Mouse (Mus musculus) forebrain, embryonic 16.5 days (tissue): ENCODE results near the gene Zfhx3. TPM values are rescaled to one million over a fixed set of nuclear protein-coding genes. Genes with fewer than 3 reads are reported as not detected.

Experiments
- ATAC-seq: fragments of 200-750 bp; cut with Nextera tagmentation; 2 replicates; pipeline ENCODE4 v1.8.0; 2017; ENCODE audit warnings: mild to moderate bottlenecking, moderate library complexity
- H3K27ac ChIP-seq: fragments of 300-500 bp; sonication (generic); 2 replicates; pipeline ENCODE4 v1.5.1; 2014; ENCODE audit warnings: low read length, control low read depth
- H3K27me3 ChIP-seq: fragments of 300-500 bp; sonication (generic); replicated peaks from 2 replicates; pipeline ENCODE4 v1.6.1; 2014; ENCODE audit warnings: low read length; ENCODE audit not compliant: control insufficient read depth, insufficient read depth
- H3K36me3 ChIP-seq: fragments of 300-500 bp; sonication (generic); 2 replicates; pipeline ENCODE4 v1.6.1; 2014; ENCODE audit not compliant: control insufficient read depth, insufficient read depth
- H3K4me1 ChIP-seq: fragments of 300-500 bp; sonication (generic); replicated peaks from 2 replicates; pipeline ENCODE4 v1.6.1; 2014; ENCODE audit warnings: low read length; ENCODE audit not compliant: control insufficient read depth, insufficient read depth
- H3K4me2 ChIP-seq: fragments of 300-500 bp; sonication (generic); 2 replicates; pipeline ENCODE4 v1.6.1; 2014; ENCODE audit warnings: mild to moderate bottlenecking, low read length, control low read depth
- H3K4me3 ChIP-seq: fragments of 300-500 bp; sonication (generic); replicated peaks from 2 replicates; pipeline ENCODE4 v1.5.1; 2014; ENCODE audit warnings: mild to moderate bottlenecking, low read length, control low read depth
- H3K9ac ChIP-seq: fragments of 300-500 bp; sonication (generic); replicated peaks from 2 replicates; pipeline ENCODE4 v1.6.1; 2014; ENCODE audit warnings: low read depth, low read length, control low read depth
- H3K9me3 ChIP-seq: fragments of 300-500 bp; sonication (generic); 2 replicates; pipeline ENCODE4 v1.6.1; 2016; ENCODE audit warnings: low read length; ENCODE audit not compliant: control insufficient read depth
- WGBS: fragments of 180-500 bp; shearing (Covaris S2); extraction: QIAGEN DNeasy Blood & Tissue Kit; methylation state at CpG from one replicate; pipeline ENCODE4 v1.1.7; 2014; 5-methylcytosine and 5-hydroxymethylcytosine counted together
- polyA plus RNA-seq: library from polyadenylated mRNA; unstranded; fragments of >200 nt; fragmentation: Nextera tagmentation; extraction: Ambion mirVana; gene quantifications from 2 replicates; pipeline ENCODE4 v1.2.1, GENCODE M21; 2015

Gene Zfhx3
- polyA plus RNA-seq, 1 experiment from 2014 or later: 14.6 TPM

DNA sequence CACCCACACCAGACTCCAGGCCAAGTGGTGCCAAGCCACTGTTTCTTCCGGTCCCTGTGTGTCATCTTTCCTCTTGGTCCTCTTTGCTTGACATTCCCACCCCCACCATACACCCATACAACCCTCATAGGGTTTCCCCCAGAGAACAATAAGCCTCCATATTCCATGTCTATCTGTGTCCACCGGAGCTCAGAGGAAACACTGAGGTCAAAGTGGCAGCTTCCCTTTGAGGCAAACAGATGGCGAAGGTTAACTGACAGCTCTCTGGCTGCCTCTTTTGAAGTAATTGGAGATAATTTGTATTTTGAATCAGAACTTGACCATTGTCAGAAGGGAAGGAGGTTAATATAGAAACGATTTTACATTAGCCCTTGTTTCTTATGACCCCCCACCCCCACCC, 292.0 kb downstream of the Zfhx3 start:
- WGBS: 65% methylated on average over 4 of the region's 4 CpGs

DNA sequence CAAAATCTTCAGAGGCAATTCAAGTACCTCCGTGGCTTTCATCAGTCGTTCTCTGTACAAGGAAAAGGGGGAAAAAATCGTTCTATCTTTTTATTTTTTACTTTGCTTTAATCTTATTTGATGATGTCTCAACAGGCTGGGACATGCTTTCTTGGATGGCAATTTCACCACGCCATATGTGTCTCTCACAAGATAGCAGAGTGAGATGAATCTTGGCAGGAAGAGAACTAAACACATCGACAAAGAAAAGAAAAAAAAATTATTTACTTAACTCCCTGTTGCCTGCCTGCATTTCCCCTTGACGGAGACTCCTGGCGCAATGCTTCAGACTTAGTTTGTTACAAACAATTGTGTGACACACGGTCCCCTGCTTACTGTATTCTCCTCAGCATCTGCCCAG, 294.3 kb downstream of the Zfhx3 start:
- no peak overlapping the region for H3K4me2 ChIP-seq
- H3K36me3 ChIP-seq: no peaks in the 10 kb centered on the region
- H3K9me3 ChIP-seq: no peaks in the 10 kb centered on the region
- 45% methylated on average over 8 of the region's 8 CpGs for WGBS
- no peak overlapping the region for H3K27ac ChIP-seq
- peaks cover 3% of the 10 kb centered on the region; the same call in 1 of the 2 replicates for H3K4me1 ChIP-seq
- peaks cover 10% of the 10 kb centered on the region for H3K27me3 ChIP-seq
- H3K9ac ChIP-seq: no peak overlapping the region
- H3K4me3 ChIP-seq: no peak overlapping the region
- peak; percentile 61 for ATAC-seq

More for the DNA sequence above, 292.0 kb downstream of the Zfhx3 start:
- H3K9ac ChIP-seq: no peak overlapping the region
- no peaks in the 10 kb centered on the region for H3K9me3 ChIP-seq
- H3K27me3 ChIP-seq: no peaks in the 10 kb centered on the region
- no peak overlapping the region for H3K27ac ChIP-seq
- H3K4me1 ChIP-seq: peaks cover 6% of the 10 kb centered on the region
- no peak overlapping the region for H3K4me2 ChIP-seq
- no peak for ATAC-seq
- H3K36me3 ChIP-seq: no peaks in the 10 kb centered on the region
- H3K4me3 ChIP-seq: no peak overlapping the region

DNA sequence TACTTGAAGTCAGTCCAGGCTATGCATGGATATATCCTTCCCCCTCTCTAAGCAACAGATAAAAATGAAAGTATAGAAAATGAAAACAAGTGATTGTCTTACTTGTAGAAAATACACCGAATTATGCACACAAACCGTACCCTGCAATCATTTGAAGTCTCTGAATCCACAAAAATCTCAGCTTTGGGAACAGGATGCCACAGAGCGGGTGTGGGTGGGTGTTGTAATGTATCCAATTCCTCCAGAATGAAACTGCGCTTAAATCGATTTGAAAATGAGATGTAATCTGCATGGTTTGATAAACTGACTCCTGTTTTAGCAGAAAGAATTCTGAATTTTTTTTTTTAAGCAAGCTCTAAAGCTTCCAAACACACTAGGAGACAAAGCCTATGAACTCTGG, 297.1 kb downstream of the Zfhx3 start:
- Histone ChIP-seq H3K9ac (no peak overlapping the region), H3K4me2 (no peak overlapping the region), H3K9me3 (no peaks in the 10 kb centered on the region), H3K27me3 (peaks cover 14% of the 10 kb centered on the region), H3K27ac (no peak overlapping the region), H3K4me3 (no peak overlapping the region), H3K36me3 (no peaks in the 10 kb centered on the region), H3K4me1 (peaks cover 5% of the 10 kb centered on the region)
- no peak for ATAC-seq
- 73% methylated on average over 5 of the region's 5 CpGs for WGBS

DNA sequence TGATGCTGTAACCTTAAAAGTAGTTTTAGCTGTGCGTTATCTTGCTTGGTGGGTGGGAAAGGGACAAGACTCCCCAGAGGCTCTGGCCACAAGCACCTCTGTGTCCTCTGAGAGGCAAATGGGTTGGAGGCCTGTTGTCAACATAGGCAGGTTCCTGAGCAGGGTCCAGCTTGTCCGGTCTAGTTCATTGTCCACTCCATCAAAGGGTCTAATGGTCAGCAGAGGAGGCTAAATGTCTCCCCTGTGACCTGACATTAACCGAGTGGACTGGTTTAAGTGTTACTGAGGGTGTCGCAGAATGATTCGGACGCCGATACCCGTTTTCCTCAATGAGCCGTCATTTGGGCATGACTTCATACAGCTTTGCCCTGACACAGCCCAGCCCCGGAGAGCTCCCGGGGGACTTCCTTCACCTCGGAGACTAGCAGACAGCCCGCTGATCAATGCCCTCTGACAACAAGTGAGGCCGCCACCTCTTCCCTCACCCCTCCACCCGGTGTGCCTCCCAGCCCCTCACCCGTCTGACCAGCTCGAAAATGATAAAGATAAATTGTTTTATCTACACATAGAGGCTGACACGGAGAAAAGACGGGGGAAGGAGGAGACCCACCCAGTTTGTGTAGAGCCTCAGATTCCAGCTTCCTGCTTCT, 298.7 kb downstream of the Zfhx3 start:
- H3K4me2 ChIP-seq: no peak overlapping the region

DNA sequence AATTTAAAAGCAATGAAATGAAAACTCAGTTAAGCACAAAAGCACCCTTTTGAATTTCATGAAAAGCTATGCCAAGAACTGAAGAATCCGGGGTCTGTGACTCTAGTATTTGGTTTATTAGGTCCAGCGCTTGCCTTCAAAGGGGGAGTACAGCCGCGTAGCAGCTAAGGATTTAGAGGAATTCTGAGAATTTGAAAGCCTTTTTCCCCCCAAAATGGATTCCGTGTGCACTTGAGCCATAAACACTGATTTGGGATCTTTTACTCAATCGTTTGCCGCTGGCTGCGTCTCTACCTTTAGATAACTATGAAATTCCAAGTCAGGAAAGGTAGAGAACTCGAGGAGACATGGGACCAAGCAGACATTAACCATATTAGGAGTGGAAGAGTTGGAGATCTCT, 300.8 kb downstream of the Zfhx3 start:
- no peaks in the 10 kb centered on the region for H3K9me3 ChIP-seq
- 29% methylated on average over 9 of the region's 9 CpGs for WGBS
- no peak overlapping the region for H3K4me3 ChIP-seq
- H3K27me3 ChIP-seq: peaks cover 17% of the 10 kb centered on the region
- H3K27ac ChIP-seq: no peak overlapping the region
- no peak for ATAC-seq
- no peaks in the 10 kb centered on the region for H3K36me3 ChIP-seq
- no peak overlapping the region for H3K4me2 ChIP-seq
- H3K4me1 ChIP-seq: peaks cover 20% of the 10 kb centered on the region
- no peak overlapping the region for H3K9ac ChIP-seq

More for the DNA sequence above, 298.7 kb downstream of the Zfhx3 start:
- no peaks in the 10 kb centered on the region for H3K36me3 ChIP-seq
- no peaks in the 10 kb centered on the region for H3K9me3 ChIP-seq
- no peak overlapping the region for H3K9ac ChIP-seq
- H3K4me3 ChIP-seq: no peak overlapping the region
- peaks cover 16% of the 10 kb centered on the region for H3K4me1 ChIP-seq
- no peak overlapping the region for H3K27ac ChIP-seq
- 52% methylated on average over 19 of the region's 19 CpGs for WGBS
- H3K27me3 ChIP-seq: peaks cover 14% of the 10 kb centered on the region
- ATAC-seq: no peak

DNA sequence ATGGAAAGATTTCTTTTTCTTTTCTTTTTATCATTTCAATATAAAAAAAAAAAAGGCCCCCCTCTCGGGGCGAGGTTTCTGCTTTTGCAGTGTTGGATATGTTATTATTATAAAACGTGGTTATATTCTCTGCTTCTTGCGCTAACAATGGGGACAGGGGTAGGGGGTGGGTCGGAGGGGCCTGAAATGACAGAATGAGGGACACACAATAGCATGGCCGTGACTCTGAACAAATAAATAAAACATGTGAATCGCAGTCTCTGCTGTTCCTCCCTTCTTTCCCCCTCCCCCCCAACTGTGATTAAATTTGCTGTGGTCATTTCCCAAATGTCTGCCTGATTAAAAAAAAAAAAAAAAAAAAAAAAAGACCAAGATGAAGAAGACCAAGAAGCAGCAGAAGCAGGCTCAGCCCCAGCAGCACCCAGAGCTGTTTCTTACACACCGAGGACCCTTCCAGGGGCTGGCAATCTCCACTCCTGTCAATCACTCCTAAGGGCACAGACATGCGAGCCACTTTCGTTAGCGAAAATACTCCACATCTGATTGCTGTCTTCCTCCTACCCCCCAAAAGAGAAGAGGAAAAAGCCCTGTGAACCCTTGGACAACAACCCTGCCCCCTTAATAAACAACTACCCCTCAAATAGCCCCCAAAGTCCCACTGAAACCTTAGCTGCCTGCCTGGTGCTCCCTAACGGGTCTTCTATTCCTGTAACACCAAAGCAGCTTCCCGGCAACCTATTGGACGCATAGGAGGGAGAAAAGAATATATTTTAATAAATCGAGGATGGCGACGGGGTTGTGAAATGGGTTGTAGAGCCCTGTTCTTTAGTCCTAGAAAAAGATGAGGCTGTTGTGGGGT, 302.4 kb downstream of the Zfhx3 start:
- Histone ChIP-seq H3K27ac (peak overlapping the region; percentile 39), H3K9ac (peak overlapping the region; percentile 27), H3K9me3 (no peaks in the 10 kb centered on the region), H3K4me3 (peak overlapping the region; percentile 7; the same call in 1 of the 2 replicates), H3K4me2 (peak overlapping the region; percentile 46), H3K27me3 (peaks cover 17% of the 10 kb centered on the region), H3K36me3 (no peaks in the 10 kb centered on the region), H3K4me1 (peaks cover 20% of the 10 kb centered on the region)
- WGBS: 13% methylated on average over 17 of the region's 17 CpGs
- ATAC-seq: peak; percentile 62; the same call in 1 of the 2 replicates

DNA sequence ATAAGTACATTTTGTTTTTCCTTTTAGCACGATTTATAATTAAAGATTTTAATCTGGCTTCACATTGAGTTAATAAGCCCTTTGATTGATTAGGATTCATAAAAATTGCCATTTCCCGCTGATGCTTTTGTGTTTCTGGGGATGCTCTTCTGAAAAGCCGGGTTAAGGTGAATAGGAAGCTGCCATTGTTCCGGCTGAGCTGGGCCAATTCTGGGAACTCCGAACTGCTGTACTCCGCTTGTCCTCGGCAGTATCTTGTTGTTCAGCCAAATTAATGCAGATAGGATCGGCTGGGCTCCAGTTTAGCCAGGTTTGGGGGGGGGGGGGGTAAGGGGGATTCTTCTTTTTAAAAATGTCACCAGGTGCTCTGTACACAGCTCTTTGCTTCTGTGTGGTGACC, 303.1 kb downstream of the Zfhx3 start:
- Histone ChIP-seq H3K9ac (no peak overlapping the region), H3K4me3 (no peak overlapping the region), H3K4me1 (peaks cover 20% of the 10 kb centered on the region), H3K4me2 (peak overlapping the region; percentile 46), H3K27me3 (peaks cover 18% of the 10 kb centered on the region), H3K9me3 (no peaks in the 10 kb centered on the region), H3K27ac (peak overlapping the region; percentile 53; the same call in 1 of the 2 replicates), H3K36me3 (no peaks in the 10 kb centered on the region)
- 4% methylated on average over 8 of the region's 8 CpGs for WGBS
- peak; percentile 32; the same call in 1 of the 2 replicates for ATAC-seq

DNA sequence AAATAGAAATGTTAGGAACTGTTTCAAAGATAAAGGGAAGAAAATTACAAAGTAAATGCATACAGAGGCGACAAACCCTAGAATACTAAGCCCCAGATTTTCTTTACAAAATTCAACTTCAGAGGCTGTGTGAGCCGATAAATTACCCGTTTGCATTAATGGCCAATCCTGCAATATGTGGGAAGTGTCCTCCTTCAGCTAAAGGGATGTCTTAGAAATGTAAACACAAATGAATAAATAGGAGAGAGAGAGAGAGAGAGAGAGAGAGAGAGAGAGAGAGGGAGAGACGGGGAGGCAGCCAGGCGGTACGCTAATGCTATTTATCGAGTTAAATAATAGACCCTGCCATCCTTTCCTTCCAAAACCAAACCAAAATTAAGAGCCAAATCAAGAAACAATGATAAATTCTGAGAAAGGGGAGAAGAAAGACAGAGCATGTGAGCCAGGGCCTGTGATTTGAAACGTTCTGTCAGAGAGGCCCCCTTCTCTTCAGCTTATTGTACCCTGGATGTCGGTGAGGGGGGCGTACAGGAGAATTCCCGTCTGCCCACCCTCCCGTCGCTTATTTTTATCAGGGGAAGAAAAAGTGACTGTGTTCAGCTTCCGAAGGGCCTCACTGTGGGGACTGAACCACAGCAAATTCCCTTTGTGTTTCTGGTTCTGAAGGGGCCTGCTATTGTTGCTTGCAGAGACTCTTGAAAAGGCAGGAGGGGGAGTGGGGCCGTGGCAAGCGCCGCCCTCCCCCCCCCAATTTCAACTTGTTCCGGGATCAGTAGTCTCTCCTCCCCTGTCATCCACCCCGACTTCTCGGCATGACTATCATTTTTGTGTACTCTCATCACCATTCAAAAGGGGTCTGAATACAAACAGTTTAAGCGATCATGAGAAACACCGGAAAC, 303.8 kb downstream of the Zfhx3 start:
- no peaks in the 10 kb centered on the region for H3K9me3 ChIP-seq
- peak overlapping the region; percentile 63 for H3K27ac ChIP-seq
- peaks cover 20% of the 10 kb centered on the region for H3K4me1 ChIP-seq
- H3K36me3 ChIP-seq: no peaks in the 10 kb centered on the region
- no peak overlapping the region for H3K4me3 ChIP-seq
- peak; percentile 29 for ATAC-seq
- H3K4me2 ChIP-seq: peak overlapping the region; percentile 8; the same call in 1 of the 2 replicates
- no peak overlapping the region for H3K9ac ChIP-seq
- peaks cover 13% of the 10 kb centered on the region for H3K27me3 ChIP-seq
- 6% methylated on average over 21 of the region's 22 CpGs for WGBS
